Mouse (Mus musculus): ENCODE measurements around the gene Gm20388.

DNA sequence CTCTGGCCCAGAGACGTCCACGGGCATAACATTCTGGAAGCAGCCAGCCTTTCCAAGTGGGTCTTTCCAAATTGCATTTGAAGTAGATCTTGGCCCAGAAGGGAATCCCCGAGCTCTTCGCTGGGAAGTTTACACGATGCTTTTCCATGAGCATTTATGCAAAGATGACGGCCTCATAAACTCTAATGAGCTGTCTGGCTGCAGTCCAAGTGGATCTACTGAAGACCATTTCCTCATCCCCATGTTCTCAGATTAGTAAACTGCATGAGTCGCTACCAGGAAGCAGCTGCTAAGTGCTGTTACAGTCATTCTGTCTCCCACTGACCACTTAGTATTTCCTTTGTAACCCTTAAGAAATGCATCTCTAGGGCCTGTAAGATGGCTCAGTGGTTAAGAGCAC, 3852.7 kb downstream of the Gm20388 start:
- TF ChIP-seq CTCF (IDR thresholded peaks at IDR 0.05; ENCODE audit: control insufficient read depth, insufficient read depth, low read length) (no peak), POLR2A (IDR thresholded peaks at IDR 0.05; ENCODE audit: borderline replicate concordance, control insufficient read depth, low read depth, low read length) (no peak)

Measured in bone marrow, adult 2 months (tissue).